Mouse (Mus musculus): ENCODE results near the gene Tmem178b.

DNA sequence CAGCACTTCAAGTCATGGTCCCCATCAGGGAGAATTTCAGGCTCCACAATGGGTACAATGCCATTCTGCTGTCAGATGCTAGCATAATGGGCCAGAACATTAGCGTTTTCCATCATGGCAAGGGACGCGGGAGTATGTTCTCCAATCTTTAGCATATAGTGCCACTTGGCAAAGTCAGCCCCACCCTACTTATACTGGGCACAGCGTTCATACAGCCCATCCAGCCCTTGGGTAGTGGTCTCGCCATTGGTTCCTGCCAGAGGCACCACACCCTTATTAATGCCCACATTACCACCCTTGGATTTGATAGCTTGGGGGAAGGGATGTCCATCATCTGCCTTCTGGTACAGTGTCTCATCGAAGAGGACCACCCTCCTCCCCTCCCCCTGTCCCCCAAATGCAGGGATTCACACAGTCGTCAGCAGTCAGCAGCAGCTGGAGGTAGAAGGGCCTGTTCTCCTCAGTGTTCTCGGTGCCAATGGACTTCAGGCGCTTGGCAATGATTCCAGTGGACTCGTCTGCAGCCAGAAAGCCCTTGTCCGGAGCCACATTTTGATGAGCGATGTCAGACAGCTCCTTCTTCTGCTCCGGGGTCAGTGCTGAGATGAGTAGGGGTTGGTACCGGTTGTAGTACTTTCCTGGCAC lies 29.3 kb upstream of the Tmem178b start:
- TF ChIP-seq GATA2 (IDR thresholded peaks at IDR 0.05; ENCODE audit: borderline replicate concordance, low read depth, low read length) (no peak), CTCF (IDR thresholded peaks at IDR 0.05; ENCODE audit: low read depth, low read length) (no peak), TAL1 (conservative IDR thresholded peaks at IDR 0.05; ENCODE audit: low read depth, low read length) (no peak), GATA1 (IDR thresholded peaks at IDR 0.05; ENCODE audit: borderline replicate concordance, low read length) (no peak)
